Mouse (Mus musculus): ENCODE results near the gene Gucy1b2. TPM values are rescaled to one million over a fixed set of nuclear protein-coding genes. Genes with fewer than 3 reads are reported as not detected.

Gene Gucy1b2
- polyA plus RNA-seq (2015; fragmentation: Nextera tagmentation; extraction: Ambion mirVana): 1.2 and 1.6 TPM in 2 replicates

- Histone ChIP-seq H3K4me1 (replicated peaks) (peaks cover 26% of the 10 kb centered on the region), H3K27me3 (no peaks in the 10 kb centered on the region), H3K36me3 (no peaks in the 10 kb centered on the region), H3K4me2 (replicated peaks) (peak within 1 kb of the TSS; percentile 23; the same call in 1 of the 2 replicates), H3K27ac (0 out of 2 replicates have a peak within 1 kb of the TSS, but pooled peaks have one; percentile 19), H3K9ac (replicated peaks) (no peak within 1 kb of the TSS; the same call in 1 of the 2 replicates), H3K9me3 (no peaks in the 10 kb centered on the region), H3K4me3 (replicated peaks) (no peak within 1 kb of the TSS)
- WGBS: 73% methylated on average over 9 of the region's 9 CpGs
- ATAC-seq: no peak; the same call in 1 of the 2 replicates
These were observed at the start of gene Gucy1b2 for GRCm38 (mm10) chr14:62456239-62456747. Gucy1b2 (minus strand) TSS chr14:62456289.

- Histone ChIP-seq H3K4me3 (replicated peaks) (no peak overlapping the region), H3K4me1 (replicated peaks) (no peaks in the 10 kb centered on the region), H3K36me3 (no peaks in the 10 kb centered on the region), H3K27me3 (no peaks in the 10 kb centered on the region), H3K9ac (replicated peaks) (no peak overlapping the region), H3K9me3 (no peaks in the 10 kb centered on the region), H3K27ac (no peak overlapping the region), H3K4me2 (replicated peaks) (no peak overlapping the region)
- WGBS: 85% methylated on average over 7 of the region's 7 CpGs
- no peak for ATAC-seq
These were observed 41.3 kb upstream of the Gucy1b2 start for GRCm38 (mm10) chr14:62497391-62497790.

- Histone ChIP-seq H3K27me3 (no peaks in the 10 kb centered on the region), H3K9me3 (no peaks in the 10 kb centered on the region), H3K9ac (replicated peaks) (no peak overlapping the region), H3K27ac (no peak overlapping the region), H3K36me3 (no peaks in the 10 kb centered on the region), H3K4me2 (replicated peaks) (no peak overlapping the region), H3K4me3 (replicated peaks) (no peak overlapping the region), H3K4me1 (replicated peaks) (0 out of 2 replicates have a peak, but pooled peaks cover 4% of the 10 kb centered on the region)
- no peak for ATAC-seq
- 68% methylated on average over 1 of the region's 1 CpGs for WGBS
These were observed 40.4 kb upstream of the Gucy1b2 start for GRCm38 (mm10) chr14:62496501-62496900.

- Histone ChIP-seq H3K9ac (replicated peaks) (no peak overlapping the region), H3K4me1 (replicated peaks) (0 out of 2 replicates have a peak, but pooled peaks cover 4% of the 10 kb centered on the region), H3K36me3 (no peaks in the 10 kb centered on the region), H3K4me2 (replicated peaks) (no peak overlapping the region), H3K27ac (no peak overlapping the region), H3K4me3 (replicated peaks) (no peak overlapping the region), H3K27me3 (no peaks in the 10 kb centered on the region), H3K9me3 (no peaks in the 10 kb centered on the region)
- ATAC-seq: no peak
- WGBS: 82% methylated on average over 5 of the region's 5 CpGs
These were observed 37.4 kb upstream of the Gucy1b2 start for GRCm38 (mm10) chr14:62493456-62493855.

DNA sequence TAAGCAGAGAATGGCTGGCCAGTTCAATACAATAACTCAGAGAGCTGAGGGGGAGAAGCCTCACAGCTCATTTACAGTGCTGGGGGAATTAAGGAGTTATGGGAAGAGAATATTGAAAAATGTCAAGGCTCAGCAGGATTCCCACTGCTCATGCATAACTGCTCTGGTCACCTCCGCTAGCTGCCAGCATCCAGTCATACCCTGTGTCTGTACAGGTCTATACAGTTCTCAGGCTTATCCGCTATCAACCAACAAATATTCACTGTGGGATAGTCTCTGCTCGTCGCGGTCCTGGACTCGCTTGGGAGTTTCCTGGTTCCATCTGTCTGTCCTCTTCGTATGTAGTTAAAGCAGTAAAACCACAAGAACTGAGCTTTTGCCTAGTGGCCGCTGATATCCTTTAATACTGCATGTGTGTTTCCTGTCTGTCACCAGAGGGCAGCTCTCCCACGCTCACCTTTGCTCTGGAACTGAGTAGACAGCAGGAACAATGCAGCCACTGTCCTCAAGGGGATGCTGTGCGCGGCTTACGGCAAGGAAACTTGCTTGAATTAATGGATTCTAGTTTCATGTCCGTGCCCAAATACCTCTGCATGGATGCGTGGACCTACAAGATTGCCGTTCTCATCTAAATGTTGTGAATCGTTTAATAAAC is 36.2 kb upstream of the Gucy1b2 start:
- ATAC-seq: peak; percentile 89
- Histone ChIP-seq H3K9ac (replicated peaks) (no peak overlapping the region), H3K4me3 (replicated peaks) (no peak overlapping the region)

GRCm38 (mm10) chr14:62488270-62488669 is 32.2 kb upstream of the Gucy1b2 start:
- Histone ChIP-seq H3K27ac (no peak overlapping the region), H3K36me3 (no peaks in the 10 kb centered on the region), H3K4me1 (replicated peaks) (0 out of 2 replicates have a peak, but pooled peaks cover 4% of the 10 kb centered on the region), H3K9me3 (no peaks in the 10 kb centered on the region), H3K9ac (replicated peaks) (no peak overlapping the region), H3K4me3 (replicated peaks) (no peak overlapping the region), H3K27me3 (no peaks in the 10 kb centered on the region), H3K4me2 (replicated peaks) (no peak overlapping the region)
- ATAC-seq: no peak
- WGBS: 92% methylated on average over 7 of the region's 7 CpGs

More for the DNA sequence above, 36.2 kb upstream of the Gucy1b2 start:
- Histone ChIP-seq H3K9me3 (no peaks in the 10 kb centered on the region), H3K36me3 (no peaks in the 10 kb centered on the region), H3K4me1 (replicated peaks) (0 out of 2 replicates have a peak, but pooled peaks cover 4% of the 10 kb centered on the region), H3K4me2 (replicated peaks) (no peak overlapping the region), H3K27ac (no peak overlapping the region), H3K27me3 (no peaks in the 10 kb centered on the region)
- 37% methylated on average over 16 of the region's 16 CpGs for WGBS

DNA sequence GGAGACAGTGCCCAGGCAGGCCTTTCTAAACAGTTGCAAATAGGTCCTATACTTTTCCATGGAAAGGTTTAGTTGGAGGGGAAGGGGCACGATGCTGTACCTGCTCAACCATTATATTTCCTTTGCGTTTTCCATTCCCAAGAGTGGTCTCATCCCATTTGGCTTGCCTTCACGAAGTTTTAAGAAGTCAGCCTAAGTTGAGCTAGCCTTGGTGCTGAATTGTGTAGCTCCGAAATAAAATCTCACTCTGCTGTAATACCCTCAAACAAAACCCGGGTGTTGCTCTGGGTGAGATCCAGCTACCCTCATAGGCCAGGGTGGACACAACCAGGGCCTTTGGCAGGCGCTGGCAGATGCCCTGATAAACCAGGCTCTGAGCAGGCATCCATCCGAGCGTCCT is 25.3 kb upstream of the Gucy1b2 start:
- H3K27me3 ChIP-seq: no peaks in the 10 kb centered on the region
- H3K4me2 ChIP-seq (replicated peaks): no peak overlapping the region
- 60% methylated on average over 8 of the region's 8 CpGs for WGBS
- no peak overlapping the region for H3K4me3 ChIP-seq (replicated peaks)
- no peaks in the 10 kb centered on the region for H3K9me3 ChIP-seq
- ATAC-seq: no peak
- 0 out of 2 replicates have a peak, but pooled peaks cover 5% of the 10 kb centered on the region for H3K4me1 ChIP-seq (replicated peaks)
- H3K27ac ChIP-seq: no peak overlapping the region
- H3K36me3 ChIP-seq: no peaks in the 10 kb centered on the region
- H3K9ac ChIP-seq (replicated peaks): no peak overlapping the region

GRCm38 (mm10) chr14:62479395-62479794 is 23.3 kb upstream of the Gucy1b2 start:
- peak; percentile 67 for ATAC-seq
- H3K9ac ChIP-seq (replicated peaks): no peak overlapping the region
- WGBS: 53% methylated on average over 6 of the region's 6 CpGs
- H3K27ac ChIP-seq: no peak overlapping the region
- no peak overlapping the region for H3K4me2 ChIP-seq (replicated peaks)
- H3K27me3 ChIP-seq: no peaks in the 10 kb centered on the region
- no peak overlapping the region for H3K4me3 ChIP-seq (replicated peaks)
- H3K9me3 ChIP-seq: no peaks in the 10 kb centered on the region
- 0 out of 2 replicates have a peak, but pooled peaks cover 5% of the 10 kb centered on the region for H3K4me1 ChIP-seq (replicated peaks)
- no peaks in the 10 kb centered on the region for H3K36me3 ChIP-seq

- Histone ChIP-seq H3K27ac (no peak overlapping the region), H3K9ac (replicated peaks) (no peak overlapping the region), H3K27me3 (no peaks in the 10 kb centered on the region), H3K4me3 (replicated peaks) (no peak overlapping the region), H3K36me3 (no peaks in the 10 kb centered on the region), H3K4me2 (replicated peaks) (no peak overlapping the region), H3K9me3 (no peaks in the 10 kb centered on the region), H3K4me1 (replicated peaks) (0 out of 2 replicates have a peak, but pooled peaks cover 8% of the 10 kb centered on the region)
- ATAC-seq: no peak
- WGBS: 80% methylated on average over 1 of the region's 1 CpGs
These were observed 18.4 kb upstream of the Gucy1b2 start for GRCm38 (mm10) chr14:62474481-62474880.

- Histone ChIP-seq H3K4me2 (replicated peaks) (no peak overlapping the region), H3K9ac (replicated peaks) (no peak overlapping the region), H3K4me3 (replicated peaks) (no peak overlapping the region), H3K36me3 (no peaks in the 10 kb centered on the region), H3K27ac (no peak overlapping the region), H3K9me3 (no peaks in the 10 kb centered on the region), H3K27me3 (no peaks in the 10 kb centered on the region), H3K4me1 (replicated peaks) (0 out of 2 replicates have a peak, but pooled peaks cover 3% of the 10 kb centered on the region)
- 81% methylated on average over 2 of the region's 2 CpGs for WGBS
- ATAC-seq: no peak
These were observed 16.0 kb upstream of the Gucy1b2 start for GRCm38 (mm10) chr14:62472061-62472460.

- Histone ChIP-seq H3K36me3 (no peaks in the 10 kb centered on the region), H3K4me1 (replicated peaks) (peaks cover 9% of the 10 kb centered on the region; the same call in 1 of the 2 replicates), H3K4me2 (replicated peaks) (no peak overlapping the region), H3K9ac (replicated peaks) (no peak overlapping the region), H3K4me3 (replicated peaks) (no peak overlapping the region), H3K27ac (no peak overlapping the region), H3K9me3 (no peaks in the 10 kb centered on the region), H3K27me3 (no peaks in the 10 kb centered on the region)
- no peak for ATAC-seq
- 93% methylated on average over 5 of the region's 5 CpGs for WGBS
These were observed 12.7 kb upstream of the Gucy1b2 start for GRCm38 (mm10) chr14:62468753-62469125.

DNA sequence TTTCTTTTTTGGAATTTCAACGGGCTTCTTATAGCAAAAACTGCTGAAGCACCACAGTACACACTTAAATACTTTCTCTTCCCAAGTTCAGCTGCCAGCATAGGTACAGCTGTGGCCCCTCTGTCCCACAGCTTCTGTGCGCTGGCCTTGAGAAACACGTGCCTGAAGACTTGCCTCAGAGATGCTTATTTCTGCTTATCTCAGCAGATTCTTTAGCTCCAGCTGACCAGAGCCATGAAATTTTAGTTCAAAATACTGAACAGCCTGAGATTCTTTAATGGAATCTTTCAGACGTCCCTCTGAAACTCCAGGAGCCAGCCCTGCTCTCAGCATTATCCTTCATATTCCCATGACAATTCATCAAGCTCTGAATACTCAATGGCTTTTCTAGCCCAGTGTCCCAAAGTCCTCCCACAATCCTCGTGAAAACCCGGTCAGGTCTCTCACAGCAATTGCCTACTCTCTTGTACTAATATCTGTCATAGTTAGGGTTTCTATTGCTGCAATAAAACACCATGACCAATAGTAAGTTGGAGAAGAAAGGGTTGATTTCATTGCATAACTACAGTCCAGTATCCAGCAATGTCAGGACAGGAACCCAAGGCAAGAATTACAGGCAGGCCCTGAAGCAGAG is 12.1 kb upstream of the Gucy1b2 start:
- 77% methylated on average over 6 of the region's 6 CpGs for WGBS
- Histone ChIP-seq H3K27ac (no peak overlapping the region), H3K9ac (replicated peaks) (no peak overlapping the region), H3K4me1 (replicated peaks) (peaks cover 9% of the 10 kb centered on the region; the same call in 1 of the 2 replicates), H3K4me2 (replicated peaks) (no peak overlapping the region), H3K27me3 (no peaks in the 10 kb centered on the region), H3K4me3 (replicated peaks) (no peak overlapping the region), H3K36me3 (no peaks in the 10 kb centered on the region), H3K9me3 (no peaks in the 10 kb centered on the region)
- no peak for ATAC-seq

All from midbrain, embryonic 13.5 days (tissue).